Mouse (Mus musculus) heart, postnatal 0 days (tissue): ENCODE measurements around the gene Mapk8ip1.

Experiments used
- CTCF ChIP-seq: IDR thresholded peaks from 2 replicates; pipeline ENCODE4 v1.5.1; 2016; ENCODE audit warnings: antibody characterized with exemption, control low read depth, low read depth
- EP300 ChIP-seq: IDR thresholded peaks from 2 replicates; pipeline ENCODE4 v1.6.1; 2016; ENCODE audit warnings: antibody characterized with exemption, low read depth

DNA sequence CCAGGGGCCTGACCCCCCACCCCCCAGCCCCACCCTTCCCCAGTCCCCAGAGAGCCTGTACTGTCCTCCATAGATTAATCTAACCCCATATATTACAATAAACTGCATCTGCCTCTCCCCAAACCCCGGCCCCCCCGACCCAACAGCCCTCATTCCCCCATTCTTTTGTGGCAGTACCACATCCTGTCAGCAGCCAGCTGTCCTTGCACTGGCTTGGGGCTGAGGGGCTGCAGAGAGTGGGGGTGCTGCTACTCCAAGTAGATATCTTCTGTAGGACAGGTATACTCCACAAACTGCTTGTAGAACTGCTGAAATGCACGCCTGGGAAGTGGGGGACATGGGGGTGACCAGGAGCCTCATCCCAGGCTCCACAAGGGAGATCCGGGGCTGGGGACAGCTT, 17.0 kb downstream of the Mapk8ip1 start:
- no peak for TF ChIP-seq CTCF
- TF ChIP-seq EP300 = no peak
